Mouse (Mus musculus): ENCODE data around the gene Nos3.

DNA sequence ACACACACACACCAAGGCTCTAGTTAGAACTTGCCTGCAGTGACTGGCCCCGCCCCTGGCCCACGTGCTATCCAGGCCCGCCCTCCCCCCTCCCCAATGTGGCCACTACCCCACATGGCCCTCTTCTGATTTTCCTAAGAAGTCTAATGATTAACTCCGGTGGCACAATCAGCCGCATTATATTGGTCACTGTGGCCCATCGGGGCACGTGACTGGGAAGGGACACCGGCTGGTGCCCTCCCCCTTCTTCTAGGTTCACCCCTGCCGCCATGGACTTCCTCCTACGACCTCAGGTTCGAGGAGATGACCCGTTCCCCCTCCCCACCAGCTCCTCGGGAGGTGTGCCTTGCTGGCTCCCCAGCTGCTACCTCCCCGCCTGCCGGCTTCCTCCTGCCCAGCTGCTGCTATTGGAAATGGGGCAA lies 63.4 kb downstream of the Nos3 start:
- TF ChIP-seq CTCF (IDR thresholded peaks at IDR 0.05; ENCODE audit: insufficient read depth, low read length) (no peak), POLR2A (IDR thresholded peaks at IDR 0.05; ENCODE audit: borderline replicate concordance, extremely low read depth, low read depth, low read length) (no peak)

Data from lung, adult 2 months (tissue).